Mouse (Mus musculus): ENCODE results near the gene Hist1h2bg. TPM values are rescaled to one million over a fixed set of nuclear protein-coding genes. Genes with fewer than 3 reads are reported as not detected.

Gene Hist1h2bg
- total RNA-seq, 1 experiment from 2014 or later = 97.4 TPM

- peak; percentile 76; the same call in 1 of the 2 replicates for ATAC-seq (ENCODE audit: extremely low read depth, insufficient number of reproducible peaks, low FRiP score, poor library complexity, severe bottlenecking)
Measured at GRCm38 (mm10) chr13:23597957-23598356, 26.8 kb downstream of the Hist1h2bg start.

GRCm38 (mm10) chr13:23603182-23603699, 32.0 kb downstream of the Hist1h2bg start:
- ATAC-seq (ENCODE audit: extremely low read depth, insufficient number of reproducible peaks, low FRiP score, poor library complexity, severe bottlenecking) = no peak

GRCm38 (mm10) chr13:23604452-23604851, 33.3 kb downstream of the Hist1h2bg start:
- ATAC-seq (ENCODE audit: extremely low read depth, insufficient number of reproducible peaks, low FRiP score, poor library complexity, severe bottlenecking) = no peak

GRCm38 (mm10) chr13:23605052-23605451, 33.9 kb downstream of the Hist1h2bg start:
- no peak for ATAC-seq (ENCODE audit: extremely low read depth, insufficient number of reproducible peaks, low FRiP score, poor library complexity, severe bottlenecking)

GRCm38 (mm10) chr13:23609209-23609608, 38.0 kb downstream of the Hist1h2bg start:
- ATAC-seq (ENCODE audit: extremely low read depth, insufficient number of reproducible peaks, low FRiP score, poor library complexity, severe bottlenecking) = no peak

GRCm38 (mm10) chr13:23609844-23610243, 38.6 kb downstream of the Hist1h2bg start:
- ATAC-seq (ENCODE audit: extremely low read depth, insufficient number of reproducible peaks, low FRiP score, poor library complexity, severe bottlenecking) = no peak

GRCm38 (mm10) chr13:23610393-23610792, 39.2 kb downstream of the Hist1h2bg start:
- ATAC-seq (ENCODE audit: extremely low read depth, insufficient number of reproducible peaks, low FRiP score, poor library complexity, severe bottlenecking) = no peak

- ATAC-seq (ENCODE audit: extremely low read depth, insufficient number of reproducible peaks, low FRiP score, poor library complexity, severe bottlenecking) = no peak
Measured at GRCm38 (mm10) chr13:23611638-23612037, 40.4 kb downstream of the Hist1h2bg start.

- no peak for ATAC-seq (ENCODE audit: extremely low read depth, insufficient number of reproducible peaks, low FRiP score, poor library complexity, severe bottlenecking)
Measured at GRCm38 (mm10) chr13:23620056-23620732, 49.0 kb downstream of the Hist1h2bg start.

GRCm38 (mm10) chr13:23620733-23621531, 49.7 kb downstream of the Hist1h2bg start, which contains the start of gene Hist1h2be:
TSS of gene Hist1h2be (minus strand) at chr13:23621124.
- peak; percentile 73 for ATAC-seq (ENCODE audit: extremely low read depth, insufficient number of reproducible peaks, low FRiP score, poor library complexity, severe bottlenecking)

Other genes starting within 250 kb of the Hist1h2bg start
- 34.4 and 34.6 TPM in 2 replicates for gene Zfp322a, start 202.2 kb upstream of the Hist1h2bg start, total RNA-seq (2017)
- gene Abt1, start 147.5 kb upstream of the Hist1h2bg start, total RNA-seq (2017) = 10.2 and 12.6 TPM in 2 replicates
- gene Btn1a1, start 105.5 kb upstream of the Hist1h2bg start, total RNA-seq (2017) = not detected in 2 replicates
- gene Btn2a2, start 82.5 kb upstream of the Hist1h2bg start, total RNA-seq (2017) = 0.25 and 0.58 TPM in 2 replicates
- gene Hist1h4h, start 40.3 kb upstream of the Hist1h2bg start, total RNA-seq (2017) = 161 and 193 TPM in 2 replicates
- gene Hist1h2af, start 37.5 kb upstream of the Hist1h2bg start, total RNA-seq (2017) = 3.5 and 5.0 TPM in 2 replicates
- not detected in 2 replicates for gene Hist1h3g, start 36.0 kb upstream of the Hist1h2bg start, total RNA-seq (2017)
- gene Hist1h2bh, start 28.0 kb upstream of the Hist1h2bg start, total RNA-seq (2017) = 5.8 and 6.4 TPM in 2 replicates
- gene Hist1h3f, start 27.3 kb upstream of the Hist1h2bg start, total RNA-seq (2017) = 21.9 and 24.1 TPM in 2 replicates
- 15.2 and 27.6 TPM in 2 replicates for gene Hist1h4f, start 19.7 kb upstream of the Hist1h2bg start, total RNA-seq (2017)
- gene Hist1h1d, start 18.1 kb upstream of the Hist1h2bg start, total RNA-seq (2017) = 28.5 and 28.7 TPM in 2 replicates
- gene Hist1h3e, start 9.0 kb upstream of the Hist1h2bg start, total RNA-seq (2017) = 50.8 and 54.4 TPM in 2 replicates
- gene Hist1h2ae, start 176 bp upstream of the Hist1h2bg start, total RNA-seq (2017) = 13.6 and 18.3 TPM in 2 replicates
- 32.7 and 52.5 TPM in 2 replicates for gene Hist1h2bf, start 2.8 kb downstream of the Hist1h2bg start, total RNA-seq (2017)
- gene Hist1h2ad, start 3.0 kb downstream of the Hist1h2bg start, total RNA-seq (2017) = 33.4 and 78.8 TPM in 2 replicates
- gene Hist1h3d, start 4.4 kb downstream of the Hist1h2bg start, total RNA-seq (2017) = 12.9 and 13.3 TPM in 2 replicates
- 92.3 and 119 TPM in 2 replicates for gene Hist1h4d, start 10.2 kb downstream of the Hist1h2bg start, total RNA-seq (2017)
- gene Hist1h2be, start 49.7 kb downstream of the Hist1h2bg start, total RNA-seq (2017) = 83.4 and 97.3 TPM in 2 replicates
- gene Hist1h1e, start 51.2 kb downstream of the Hist1h2bg start, total RNA-seq (2017) = 201 and 211 TPM in 2 replicates
- 18.7 and 20.1 TPM in 2 replicates for gene Hist1h2ac, start 112.6 kb downstream of the Hist1h2bg start, total RNA-seq (2017)
- 139 and 146 TPM in 2 replicates for gene Hist1h2bc, start 112.8 kb downstream of the Hist1h2bg start, total RNA-seq (2017)
- 2.2 TPM in 1 of 2 replicates, not detected in the other for gene Hist1h1t, start 124.4 kb downstream of the Hist1h2bg start, total RNA-seq (2017)
- gene Hist1h4c, start 127.1 kb downstream of the Hist1h2bg start, total RNA-seq (2017) = 116 and 135 TPM in 2 replicates
- 4.8 and 5.0 TPM in 2 replicates for gene Hfe, start 139.5 kb downstream of the Hist1h2bg start, total RNA-seq (2017)
- gene Hist1h1c, start 167.4 kb downstream of the Hist1h2bg start, total RNA-seq (2017) = 712 and 764 TPM in 2 replicates
- gene Hist1h3c, start 174.2 kb downstream of the Hist1h2bg start, total RNA-seq (2017) = 4.8 TPM in 1 of 2 replicates, not detected in the other
- 77.7 and 104 TPM in 2 replicates for gene Hist1h2bb, start 175.3 kb downstream of the Hist1h2bg start, total RNA-seq (2017)
- gene Hist1h2ab, start 179.7 kb downstream of the Hist1h2bg start, total RNA-seq (2017) = 24.9 and 28.2 TPM in 2 replicates
- 1.2 TPM in 1 of 2 replicates, not detected in the other for gene Hist1h3b, start 180.9 kb downstream of the Hist1h2bg start, total RNA-seq (2017)
- gene Hist1h4b, start 185.6 kb downstream of the Hist1h2bg start, total RNA-seq (2017) = 9.3 and 36.7 TPM in 2 replicates
- 30.0 and 55.5 TPM in 2 replicates for gene Hist1h4a, start 189.8 kb downstream of the Hist1h2bg start, total RNA-seq (2017)
- gene Hist1h3a, start 191.0 kb downstream of the Hist1h2bg start, total RNA-seq (2017) = 38.6 and 45.9 TPM in 2 replicates
- gene Hist1h1a, start 192.3 kb downstream of the Hist1h2bg start, total RNA-seq (2017) = 74.8 and 84.1 TPM in 2 replicates
- gene Trim38, start 198.5 kb downstream of the Hist1h2bg start, total RNA-seq (2017) = not detected in 2 replicates
- not detected in 2 replicates for gene Slc17a2, start 235.6 kb downstream of the Hist1h2bg start, total RNA-seq (2017)

All from neutrophil, adult 5-6 weeks (primary cell).